Mouse (Mus musculus) midbrain, embryonic 12.5 days (tissue): Measurements from ENCODE around the gene Nyx. TPM values are rescaled to one million over a fixed set of nuclear protein-coding genes. Genes with fewer than 3 reads are reported as not detected.
"Not testable (repeated sequence)": the region's sequence is repeated elsewhere in the genome, so short reads cannot be mapped to it uniquely, and the experiment has no call there.

Experiments
- ATAC-seq: fragments of 200-750 bp; cut with Nextera tagmentation; 2 replicates; pipeline ENCODE4 v1.8.0; 2017; ENCODE audit warnings: low read depth, moderate TSS enrichment, moderate library complexity; ENCODE audit not compliant: low FRiP score
- H3K27ac ChIP-seq: fragments of 300-500 bp; sonication (generic); replicated peaks from 2 replicates; pipeline ENCODE4 v1.5.1; 2016; ENCODE audit warnings: mild to moderate bottlenecking
- H3K27me3 ChIP-seq: fragments of 300-500 bp; sonication (generic); 2 replicates; pipeline ENCODE4 v1.6.1; 2016; ENCODE audit warnings: mild to moderate bottlenecking
- H3K36me3 ChIP-seq: fragments of 300-500 bp; sonication (generic); 2 replicates; pipeline ENCODE4 v1.6.1; 2016
- H3K4me1 ChIP-seq: fragments of 300-500 bp; sonication (generic); 2 replicates; pipeline ENCODE4 v1.6.1; 2016
- H3K4me2 ChIP-seq: fragments of 300-500 bp; sonication (generic); replicated peaks from 2 replicates; pipeline ENCODE4 v1.6.1; 2016; ENCODE audit warnings: mild to moderate bottlenecking, moderate library complexity
- H3K4me3 ChIP-seq: fragments of 300-500 bp; sonication (generic); 2 replicates; pipeline ENCODE4 v1.5.1; 2016; ENCODE audit warnings: mild to moderate bottlenecking
- H3K9ac ChIP-seq: fragments of 300-500 bp; sonication (generic); replicated peaks from 2 replicates; pipeline ENCODE4 v1.6.1; 2016; ENCODE audit warnings: mild to moderate bottlenecking, moderate library complexity
- H3K9me3 ChIP-seq: fragments of 300-500 bp; sonication (generic); 2 replicates; pipeline ENCODE4 v1.6.1; 2016; ENCODE audit warnings: mild to moderate bottlenecking
- WGBS: fragments of 180-500 bp; shearing (Covaris S2); methylation state at CpG from one replicate; pipeline ENCODE4 v1.1.7; 2016; 5-methylcytosine and 5-hydroxymethylcytosine counted together
- polyA plus RNA-seq: library from polyadenylated mRNA; unstranded; fragments of >200 nt; fragmentation: Nextera tagmentation; extraction: Ambion mirVana; gene quantifications from 2 replicates; pipeline ENCODE4 v1.2.1, GENCODE M21; 2016

Nyx gene
- 0.10 TPM in 2 replicates for polyA plus RNA-seq

- Histone ChIP-seq H3K4me1 (no peaks in the 10 kb centered on the region), H3K9me3 (no peaks in the 10 kb centered on the region), H3K9ac (no peak within 1 kb of the TSS), H3K4me2 (no peak within 1 kb of the TSS), H3K27ac (no peak within 1 kb of the TSS), H3K36me3 (no peaks in the 10 kb centered on the region), H3K27me3 (peaks cover 42% of the 10 kb centered on the region; the same call in 1 of the 2 replicates), H3K4me3 (no peak within 1 kb of the TSS)
- 83% methylated on average over 3 of the region's 3 CpGs for WGBS
- ATAC-seq = no peak
Observed at GRCm38 (mm10) chrX:13465810-13466209, at the start of gene Nyx. TSS of gene Nyx (plus strand) at chrX:13466110.

GRCm38 (mm10) chrX:13422047-13422446 lies 43.9 kb upstream of the Nyx start:
- WGBS = 65% methylated on average over 4 of the region's 4 CpGs
- Histone ChIP-seq H3K4me3 (no peak overlapping the region), H3K36me3 (no peaks in the 10 kb centered on the region), H3K9ac (no peak overlapping the region), H3K4me1 (no peaks in the 10 kb centered on the region), H3K9me3 (no peaks in the 10 kb centered on the region), H3K27me3 (peaks cover 8% of the 10 kb centered on the region), H3K4me2 (no peak overlapping the region), H3K27ac (no peak overlapping the region)
- ATAC-seq = no peak

- H3K36me3 ChIP-seq = no peaks in the 10 kb centered on the region
- no peak for ATAC-seq
- WGBS = 57% methylated on average over 6 of the region's 6 CpGs
- no peaks in the 10 kb centered on the region for H3K4me1 ChIP-seq
- H3K27ac ChIP-seq = no peak overlapping the region
- H3K9me3 ChIP-seq = no peaks in the 10 kb centered on the region
- no peak overlapping the region for H3K9ac ChIP-seq
- no peak overlapping the region for H3K4me2 ChIP-seq
- H3K27me3 ChIP-seq = peaks cover 15% of the 10 kb centered on the region
- H3K4me3 ChIP-seq = no peak overlapping the region
Observed at GRCm38 (mm10) chrX:13431421-13431820, 34.5 kb upstream of the Nyx start.

GRCm38 (mm10) chrX:13436042-13436441 lies 29.9 kb upstream of the Nyx start:
- WGBS = 80% methylated on average over 2 of the region's 2 CpGs
- H3K36me3 ChIP-seq, H3K4me3 ChIP-seq, H3K9ac ChIP-seq, ATAC-seq, H3K27ac ChIP-seq, H3K4me1 ChIP-seq, H3K27me3 ChIP-seq, H3K4me2 ChIP-seq, H3K9me3 ChIP-seq: not testable (repeated sequence)

DNA sequence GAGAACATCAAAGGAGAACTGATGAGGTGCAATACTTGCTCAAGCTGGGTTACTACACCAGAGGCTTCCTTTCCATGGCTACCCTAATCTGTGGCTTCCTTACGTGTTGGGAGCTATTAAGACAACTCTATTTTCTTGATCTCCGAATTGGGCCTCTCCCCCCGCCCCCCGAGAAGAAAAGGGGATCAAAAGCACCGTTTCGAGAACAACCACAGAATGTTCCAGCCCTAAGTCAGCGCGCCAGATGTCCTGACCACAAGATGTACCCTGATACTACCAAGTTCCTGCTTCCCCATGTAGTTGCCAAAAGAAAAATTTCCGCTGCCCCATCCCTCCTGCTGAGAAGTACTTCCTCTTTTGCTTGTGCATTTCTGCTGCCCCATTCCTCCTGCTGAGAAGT lies 9.4 kb upstream of the Nyx start:
- H3K4me3 ChIP-seq, H3K4me1 ChIP-seq, H3K27me3 ChIP-seq, H3K9me3 ChIP-seq, H3K36me3 ChIP-seq, ATAC-seq, H3K27ac ChIP-seq, H3K9ac ChIP-seq, H3K4me2 ChIP-seq: not testable (repeated sequence)
- WGBS = 84% methylated on average over 9 of the region's 9 CpGs

GRCm38 (mm10) chrX:13458766-13459165 lies 7.1 kb upstream of the Nyx start:
- H3K9ac ChIP-seq = no peak overlapping the region
- WGBS = 86% methylated on average over 1 of the region's 1 CpGs
- H3K9me3 ChIP-seq = no peaks in the 10 kb centered on the region
- ATAC-seq = no peak
- H3K4me3 ChIP-seq = no peak overlapping the region
- H3K27me3 ChIP-seq = peaks cover 6% of the 10 kb centered on the region; the same call in 1 of the 2 replicates
- H3K27ac ChIP-seq = no peak overlapping the region
- no peaks in the 10 kb centered on the region for H3K4me1 ChIP-seq
- H3K36me3 ChIP-seq = no peaks in the 10 kb centered on the region
- H3K4me2 ChIP-seq = no peak overlapping the region

DNA sequence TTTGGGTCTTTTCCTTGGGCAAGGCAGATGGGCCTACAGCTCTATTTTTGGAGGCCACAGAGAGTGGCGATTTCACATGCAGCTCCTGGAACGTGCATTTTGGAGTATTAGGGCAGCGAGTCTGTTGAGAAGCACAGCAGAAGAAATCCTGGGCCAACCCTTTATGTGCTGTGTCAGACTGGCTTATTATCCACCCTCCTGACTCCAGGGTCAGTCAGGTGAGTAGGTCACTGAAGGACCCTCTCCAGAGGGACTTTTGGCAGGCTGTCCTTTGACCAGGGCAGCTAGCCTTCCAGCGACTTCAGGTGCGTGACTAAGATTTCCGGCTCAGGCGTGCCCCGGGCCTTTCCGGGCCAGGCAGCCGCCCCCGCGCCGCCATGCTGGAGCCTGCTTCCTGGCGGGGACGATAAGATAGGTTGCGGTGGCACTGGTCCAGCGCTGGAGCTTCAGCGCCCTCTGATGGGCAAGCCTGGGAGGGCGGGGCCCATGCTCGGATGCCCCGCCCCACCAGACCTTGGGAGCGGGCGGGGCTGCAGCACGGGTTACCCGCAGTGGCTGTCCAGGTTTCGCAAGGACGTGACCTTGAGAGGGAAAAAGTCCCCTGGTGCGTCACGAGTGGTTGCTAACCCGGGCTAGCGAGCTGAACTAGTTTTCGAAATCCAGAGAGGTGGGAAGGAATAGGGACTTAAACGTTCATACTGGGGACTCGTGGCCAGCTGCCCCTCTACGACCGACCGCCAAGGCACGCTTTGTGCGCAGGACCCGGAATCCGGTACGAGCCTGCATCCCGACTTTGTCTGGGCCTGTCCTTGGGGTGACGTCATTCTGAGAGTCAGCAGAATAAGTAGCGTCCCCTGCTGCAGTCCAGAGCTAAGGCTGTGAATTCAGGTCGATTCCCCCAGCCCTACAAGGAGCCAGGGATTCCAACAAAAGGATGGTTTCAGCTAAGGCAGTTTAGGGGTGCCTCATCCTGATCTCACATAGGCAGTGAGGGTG lies 4.3 kb upstream of the Nyx start:
- Histone ChIP-seq H3K27ac (peak overlapping the region; percentile 78), H3K9ac (peak overlapping the region; percentile 34), H3K4me3 (peak overlapping the region; percentile 39), H3K36me3 (no peaks in the 10 kb centered on the region), H3K4me1 (no peaks in the 10 kb centered on the region), H3K4me2 (peak overlapping the region; percentile 51), H3K9me3 (no peaks in the 10 kb centered on the region), H3K27me3 (peaks cover 16% of the 10 kb centered on the region; the same call in 1 of the 2 replicates)
- WGBS = 13% methylated on average over 46 of the region's 46 CpGs
- ATAC-seq = peak; percentile 97

- peaks cover 28% of the 10 kb centered on the region; the same call in 1 of the 2 replicates for H3K27me3 ChIP-seq
- 79% methylated on average over 2 of the region's 2 CpGs for WGBS
- ATAC-seq = no peak
Observed at GRCm38 (mm10) chrX:13462982-13463517, 2.9 kb upstream of the Nyx start.

DNA sequence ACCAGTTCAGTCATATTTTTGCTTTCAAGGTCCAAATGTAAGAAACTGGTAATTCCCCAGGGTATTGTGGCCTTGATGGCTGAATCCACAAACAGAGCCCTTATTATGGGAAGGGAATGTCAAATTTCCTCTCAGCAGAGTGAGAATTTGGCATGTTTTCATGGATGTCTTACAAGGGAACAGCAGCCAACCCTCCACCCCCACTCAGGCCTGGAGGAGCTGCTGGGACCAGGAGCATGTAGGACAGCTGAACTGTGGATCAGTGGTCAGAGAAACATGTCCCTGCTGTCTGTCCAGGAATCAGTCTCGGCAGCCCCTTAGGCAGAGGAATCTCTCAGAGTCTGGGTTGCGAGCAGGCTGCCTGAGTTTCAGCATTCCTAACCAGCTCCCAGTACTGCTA lies 771 bp downstream of the Nyx start:
- no peak for ATAC-seq
- Histone ChIP-seq H3K36me3 (no peaks in the 10 kb centered on the region), H3K9me3 (no peaks in the 10 kb centered on the region), H3K4me3 (no peak overlapping the region), H3K27me3 (peaks cover 38% of the 10 kb centered on the region; the same call in 1 of the 2 replicates), H3K4me1 (no peaks in the 10 kb centered on the region), H3K9ac (no peak overlapping the region), H3K27ac (no peak overlapping the region), H3K4me2 (no peak overlapping the region)
- WGBS = 82% methylated on average over 2 of the region's 2 CpGs

More at GRCm38 (mm10) chrX:13462982-13463517, 2.9 kb upstream of the Nyx start:
- Histone ChIP-seq H3K4me3 (no peak overlapping the region), H3K9me3 (no peaks in the 10 kb centered on the region), H3K36me3 (no peaks in the 10 kb centered on the region), H3K4me2 (no peak overlapping the region), H3K4me1 (no peaks in the 10 kb centered on the region), H3K9ac (no peak overlapping the region), H3K27ac (no peak overlapping the region)

DNA sequence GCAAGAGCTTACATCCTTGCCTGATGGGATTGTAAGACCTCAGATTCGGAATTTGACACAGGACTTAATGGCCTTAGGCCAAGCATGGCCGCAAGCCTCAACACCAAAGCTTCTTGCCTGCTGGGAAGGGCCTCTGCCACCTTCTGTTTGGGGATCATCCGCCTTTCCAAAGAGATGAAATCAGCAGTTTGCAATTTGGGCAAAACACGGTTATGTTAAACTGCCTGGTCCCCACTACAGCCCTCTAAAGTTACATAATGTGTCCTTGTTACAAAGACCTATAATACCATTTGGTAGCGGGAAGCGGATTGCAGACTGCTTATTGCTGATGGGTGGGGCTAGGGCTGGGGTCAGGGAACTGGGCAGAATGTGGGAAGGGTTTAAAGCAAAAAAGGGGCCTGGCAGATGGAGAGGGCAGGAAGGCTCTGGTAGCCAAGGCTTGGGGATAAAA lies 1.2 kb downstream of the Nyx start:
- Histone ChIP-seq H3K4me3 (no peak overlapping the region), H3K4me1 (no peaks in the 10 kb centered on the region), H3K27me3 (peaks cover 36% of the 10 kb centered on the region; the same call in 1 of the 2 replicates), H3K27ac (no peak overlapping the region), H3K9me3 (no peaks in the 10 kb centered on the region), H3K9ac (no peak overlapping the region), H3K4me2 (no peak overlapping the region), H3K36me3 (no peaks in the 10 kb centered on the region)
- ATAC-seq = no peak
- WGBS = 77% methylated on average over 6 of the region's 6 CpGs

DNA sequence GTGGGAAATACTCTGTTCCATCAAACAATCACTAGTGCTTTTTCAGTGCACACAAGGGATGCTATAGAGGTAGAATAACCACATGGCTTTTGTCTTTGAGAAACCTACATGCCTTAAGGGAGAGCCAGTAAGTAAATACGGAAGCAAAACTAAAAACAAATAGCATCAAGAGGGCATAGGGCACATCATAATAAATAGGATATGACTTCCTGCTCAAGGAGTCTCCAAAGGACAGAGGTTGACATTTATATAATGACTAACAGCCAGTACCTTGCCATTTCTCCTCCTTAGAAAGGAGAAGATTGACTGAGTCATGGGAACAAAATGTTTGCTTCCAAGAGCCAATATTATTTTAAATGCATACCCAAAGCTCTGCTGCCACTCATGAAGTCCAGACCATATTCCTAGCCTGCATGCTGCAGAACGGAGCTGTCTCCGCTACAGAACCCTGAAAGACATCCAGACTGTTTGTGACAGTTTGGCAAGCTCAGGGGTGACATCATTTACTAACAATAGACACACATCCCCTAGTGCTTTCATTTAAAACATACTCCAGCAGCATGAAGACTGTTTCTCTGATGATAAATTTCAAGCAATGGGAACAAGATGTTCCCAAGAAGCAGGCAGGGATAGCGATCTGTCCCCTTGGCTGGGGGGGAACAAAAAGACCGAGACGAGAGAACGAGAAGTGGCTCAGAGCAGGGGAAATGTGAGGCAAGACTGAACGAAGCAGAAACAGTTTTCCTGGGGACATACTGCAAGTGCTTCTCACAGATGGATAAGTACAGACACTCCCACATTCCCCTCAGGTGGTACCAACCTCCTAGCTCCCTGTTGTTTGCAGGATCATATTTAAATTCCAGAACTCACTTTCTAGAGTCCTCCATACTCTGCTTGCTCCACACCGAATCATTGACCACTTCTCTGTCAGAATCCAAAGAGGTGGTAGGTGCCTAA lies 3.5 kb downstream of the Nyx start:
- Histone ChIP-seq H3K4me1 (no peaks in the 10 kb centered on the region), H3K36me3 (no peaks in the 10 kb centered on the region), H3K27me3 (peaks cover 36% of the 10 kb centered on the region; the same call in 1 of the 2 replicates), H3K9ac (no peak overlapping the region), H3K9me3 (no peaks in the 10 kb centered on the region), H3K27ac (no peak overlapping the region), H3K4me3 (no peak overlapping the region), H3K4me2 (no peak overlapping the region)
- WGBS = 72% methylated on average over 9 of the region's 9 CpGs
- ATAC-seq = no peak
